Mouse (Mus musculus) fat pad, adult 2 months (tissue): ENCODE measurements around the gene Pcp4.

Source experiments
- DNase-seq: peaks from one replicate; pipeline ENCODE4 v3.0.0-alpha.2; 2011; ENCODE audit warnings: low read depth, low spot score; ENCODE audit errors: extremely low read depth

The Pcp4 gene

GRCm38 (mm10) chr16:96563350-96564257 lies 96.2 kb downstream of the Pcp4 start:
- no peak for DNase-seq

GRCm38 (mm10) chr16:96567428-96567827 lies 100.0 kb downstream of the Pcp4 start:
- no peak for DNase-seq
